Mouse (Mus musculus) midbrain, embryonic 11.5 days (tissue): ENCODE measurements at regions not wholly inside any gene's neighbourhood (a gene's known extent, or its start where the extent isn't known, plus 50 kb on each side); places are given as distances from the start of the nearest gene placed in this dataset.

Source experiments
- ATAC-seq: fragments of 200-750 bp; cut with Nextera tagmentation; 2 replicates; pipeline ENCODE4 v1.8.0; 2017; ENCODE audit warnings: moderate TSS enrichment, moderate library complexity; ENCODE audit not compliant: low FRiP score
- DNase-seq: peaks from one replicate; pipeline ENCODE4 v3.0.0; 2015; ENCODE audit warnings: low spot score; ENCODE audit errors: missing footprints
- H3K27ac ChIP-seq: fragments of 300-500 bp; sonication (generic); 2 replicates; pipeline ENCODE4 v1.5.1; 2014; ENCODE audit warnings: low read depth, low read length
- H3K27me3 ChIP-seq: fragments of 300-500 bp; sonication (generic); 2 replicates; pipeline ENCODE4 v1.6.1; 2014; ENCODE audit warnings: mild to moderate bottlenecking, low read length, moderate library complexity, mixed read lengths; ENCODE audit not compliant: control insufficient read depth, insufficient read depth
- H3K36me3 ChIP-seq: fragments of 300-500 bp; sonication (generic); 2 replicates; pipeline ENCODE4 v1.6.1; 2014; ENCODE audit warnings: mild to moderate bottlenecking, low read length, moderate library complexity, mixed read lengths; ENCODE audit not compliant: control insufficient read depth, insufficient read depth
- H3K4me1 ChIP-seq: fragments of 300-500 bp; sonication (generic); 2 replicates; pipeline ENCODE4 v1.6.1; 2014; ENCODE audit warnings: low read length; ENCODE audit not compliant: control insufficient read depth, insufficient read depth
- H3K4me2 ChIP-seq: fragments of 300-500 bp; sonication (generic); 2 replicates; pipeline ENCODE4 v1.6.1; 2014; ENCODE audit warnings: mild to moderate bottlenecking, moderate library complexity
- H3K4me3 ChIP-seq: fragments of 300-500 bp; sonication (generic); 2 replicates; pipeline ENCODE4 v1.5.1; 2014; ENCODE audit warnings: low read depth, low read length
- H3K9ac ChIP-seq: fragments of 300-500 bp; sonication (generic); 2 replicates; pipeline ENCODE4 v1.6.1; 2014; ENCODE audit warnings: low read length
- H3K9me3 ChIP-seq: fragments of 300-500 bp; sonication (generic); 2 replicates; pipeline ENCODE4 v1.6.1; 2016; ENCODE audit warnings: low read length; ENCODE audit not compliant: control insufficient read depth
- WGBS: fragments of 180-500 bp; shearing (Covaris S2); extraction: QIAGEN DNeasy Blood & Tissue Kit; methylation state at CpG from one replicate; pipeline ENCODE4 v1.1.7; 2014; 5-methylcytosine and 5-hydroxymethylcytosine counted together

- no peaks in the 10 kb centered on the region for H3K9me3 ChIP-seq
- no peak overlapping the region for H3K4me2 ChIP-seq
- ATAC-seq (no peak), DNase-seq (no peak)
- no peaks in the 10 kb centered on the region for H3K36me3 ChIP-seq
- no peak overlapping the region for H3K9ac ChIP-seq
- H3K27me3 ChIP-seq: no peaks in the 10 kb centered on the region
- WGBS: 59% methylated on average over 5 of the region's 5 CpGs
- no peak overlapping the region for H3K27ac ChIP-seq
- no peak overlapping the region for H3K4me3 ChIP-seq
- H3K4me1 ChIP-seq: peaks cover 4% of the 10 kb centered on the region; the same call in 1 of the 2 replicates
These were observed 88.9 kb upstream of the Med13l start for GRCm38 (mm10) chr5:118471569-118471968.

DNA sequence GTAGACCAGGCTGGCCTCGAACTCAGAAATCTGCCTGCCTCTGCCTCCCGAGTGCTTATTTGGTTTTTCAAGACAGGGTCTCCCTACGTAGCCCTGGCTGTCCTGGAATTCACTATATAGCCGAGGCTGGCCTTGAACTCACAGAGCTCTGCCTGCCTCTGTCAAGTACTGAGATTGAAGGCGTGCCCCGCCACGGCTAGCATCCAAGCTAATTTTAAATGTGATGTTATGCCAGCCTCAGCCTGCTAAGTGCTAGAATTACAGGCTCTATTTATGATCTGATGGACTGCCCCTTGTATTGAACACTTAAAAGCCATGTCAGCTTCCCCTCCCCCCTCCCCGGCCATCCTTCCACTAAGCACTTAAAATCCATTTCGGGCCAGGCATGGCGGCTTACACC, 88.2 kb upstream of the Med13l start:
- Histone ChIP-seq H3K27me3 (no peaks in the 10 kb centered on the region), H3K4me1 (peaks cover 3% of the 10 kb centered on the region; the same call in 1 of the 2 replicates), H3K9ac (no peak overlapping the region), H3K27ac (no peak overlapping the region), H3K9me3 (no peaks in the 10 kb centered on the region), H3K4me2 (no peak overlapping the region), H3K36me3 (no peaks in the 10 kb centered on the region), H3K4me3 (no peak overlapping the region)
- ATAC-seq: no peak
- no peak for DNase-seq
- WGBS: 87% methylated on average over 10 of the region's 10 CpGs

DNA sequence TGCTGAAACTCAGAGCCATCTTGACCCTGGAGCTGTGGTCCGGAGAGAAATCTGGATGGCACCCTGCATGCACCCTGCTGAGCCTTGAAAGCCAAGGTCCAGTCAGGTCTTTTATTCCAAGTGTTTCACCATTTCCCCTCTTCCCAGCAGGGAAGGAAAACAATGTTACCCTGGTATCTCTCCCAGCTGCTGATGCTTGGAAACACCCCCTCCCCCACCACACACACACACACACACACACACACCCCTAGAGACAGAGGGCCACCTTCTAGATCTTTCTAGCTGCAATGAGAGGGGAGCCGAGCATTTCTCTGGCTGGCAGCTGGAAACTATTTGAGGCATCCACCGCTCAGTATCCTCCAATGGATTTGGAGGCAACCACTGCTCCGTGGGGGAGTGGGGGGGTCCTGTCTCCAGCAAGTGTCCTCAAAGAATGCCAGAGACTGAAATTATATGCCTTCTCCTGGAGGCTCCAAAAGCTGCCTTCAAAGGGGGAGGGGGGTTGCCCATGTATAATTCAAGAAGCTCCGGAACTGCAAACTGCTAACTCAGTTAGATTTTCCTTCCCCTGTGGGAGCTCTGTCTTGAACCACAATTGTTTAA, 87.2 kb upstream of the Med13l start:
- H3K4me2 ChIP-seq: no peak overlapping the region
- H3K36me3 ChIP-seq: no peaks in the 10 kb centered on the region
- no peaks in the 10 kb centered on the region for H3K27me3 ChIP-seq
- WGBS: 53% methylated on average over 5 of the region's 5 CpGs
- ATAC-seq: no peak
- no peak for DNase-seq
- H3K27ac ChIP-seq: no peak overlapping the region
- no peaks in the 10 kb centered on the region for H3K9me3 ChIP-seq
- H3K4me3 ChIP-seq: no peak overlapping the region
- no peak overlapping the region for H3K9ac ChIP-seq
- peaks cover 6% of the 10 kb centered on the region; the same call in 1 of the 2 replicates for H3K4me1 ChIP-seq

DNA sequence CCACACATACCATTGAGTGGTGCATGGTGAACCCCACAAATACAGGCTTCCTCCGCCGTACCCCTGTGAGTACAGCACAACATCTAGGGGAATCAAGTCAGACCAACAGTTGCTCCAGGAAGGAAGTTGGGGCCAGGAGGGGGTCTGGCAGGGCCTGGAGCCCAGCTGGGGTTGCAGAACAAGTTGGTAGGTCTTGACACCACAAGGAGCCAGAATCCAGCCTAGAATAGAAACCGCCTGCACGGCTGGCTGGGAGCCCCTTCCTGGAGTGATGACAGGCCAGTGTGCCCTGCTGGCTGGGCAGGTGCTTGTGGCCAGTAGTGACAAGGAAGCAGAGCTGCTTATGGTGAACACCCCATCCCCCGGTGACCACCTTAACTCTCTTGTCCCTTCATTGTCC, 83.9 kb upstream of the Med13l start:
- WGBS: 82% methylated on average over 5 of the region's 5 CpGs
- no peak overlapping the region for H3K27ac ChIP-seq

GRCm38 (mm10) chr5:118477131-118478119, 83.1 kb upstream of the Med13l start:
- peaks cover 6% of the 10 kb centered on the region; the same call in 1 of the 2 replicates for H3K4me1 ChIP-seq
- H3K27ac ChIP-seq: no peak overlapping the region
- H3K9me3 ChIP-seq: no peaks in the 10 kb centered on the region
- H3K9ac ChIP-seq: peak overlapping the region; percentile 46; the same call in 1 of the 2 replicates
- peak overlapping the region; percentile 32 for H3K4me3 ChIP-seq
- no peaks in the 10 kb centered on the region for H3K36me3 ChIP-seq
- DNase-seq (no peak), ATAC-seq (no peak)
- H3K27me3 ChIP-seq: no peaks in the 10 kb centered on the region
- 61% methylated on average over 19 of the region's 19 CpGs for WGBS
- peak overlapping the region; percentile 61 for H3K4me2 ChIP-seq

More for the DNA sequence above, 83.9 kb upstream of the Med13l start:
- Histone ChIP-seq H3K9ac (no peak overlapping the region), H3K4me3 (no peak overlapping the region), H3K4me1 (peaks cover 6% of the 10 kb centered on the region; the same call in 1 of the 2 replicates), H3K36me3 (no peaks in the 10 kb centered on the region), H3K27me3 (no peaks in the 10 kb centered on the region), H3K9me3 (no peaks in the 10 kb centered on the region), H3K4me2 (no peak overlapping the region)
- ATAC-seq: no peak
- no peak for DNase-seq

GRCm38 (mm10) chr5:118478120-118478768, 82.2 kb upstream of the Med13l start:
- H3K27ac ChIP-seq: 0 out of 2 replicates have a peak overlapping the region, but pooled peaks have one; percentile 2
- WGBS: 5% methylated on average over 15 of the region's 15 CpGs
- DNase-seq: peak; percentile 98
- H3K9me3 ChIP-seq: no peaks in the 10 kb centered on the region
- H3K36me3 ChIP-seq: no peaks in the 10 kb centered on the region
- no peaks in the 10 kb centered on the region for H3K27me3 ChIP-seq
- peaks cover 6% of the 10 kb centered on the region; the same call in 1 of the 2 replicates for H3K4me1 ChIP-seq
- ATAC-seq: peak; percentile 90
- peak overlapping the region; percentile 46; the same call in 1 of the 2 replicates for H3K9ac ChIP-seq
- H3K4me2 ChIP-seq: peak overlapping the region; percentile 61
- H3K4me3 ChIP-seq: peak overlapping the region; percentile 32

- WGBS: 80% methylated on average over 5 of the region's 5 CpGs
- Histone ChIP-seq H3K4me1 (peaks cover 7% of the 10 kb centered on the region; the same call in 1 of the 2 replicates), H3K9me3 (no peaks in the 10 kb centered on the region), H3K36me3 (no peaks in the 10 kb centered on the region), H3K27ac (no peak overlapping the region), H3K4me2 (no peak overlapping the region), H3K4me3 (no peak overlapping the region), H3K27me3 (no peaks in the 10 kb centered on the region), H3K9ac (no peak overlapping the region)
- DNase-seq (no peak), ATAC-seq (no peak)
These were observed 80.5 kb upstream of the Med13l start for GRCm38 (mm10) chr5:118480000-118480399.

GRCm38 (mm10) chr5:118480965-118481793, 79.3 kb upstream of the Med13l start:
- no peak overlapping the region for H3K4me2 ChIP-seq
- 72% methylated on average over 10 of the region's 10 CpGs for WGBS
- DNase-seq: no peak
- H3K27me3 ChIP-seq: no peaks in the 10 kb centered on the region
- H3K9ac ChIP-seq: no peak overlapping the region
- no peaks in the 10 kb centered on the region for H3K36me3 ChIP-seq
- peaks cover 7% of the 10 kb centered on the region; the same call in 1 of the 2 replicates for H3K4me1 ChIP-seq
- no peaks in the 10 kb centered on the region for H3K9me3 ChIP-seq
- H3K4me3 ChIP-seq: no peak overlapping the region
- no peak overlapping the region for H3K27ac ChIP-seq
- ATAC-seq: no peak
